ENCODE assay signal across 8 mouse cellular contexts in genomic region chr10:39612989-39613831, GRCm38 (mm10). TPM values are rescaled to one million over a fixed set of nuclear protein-coding genes. Genes with fewer than 3 reads are reported as not detected.
DNase-seq lines count a peak whose midpoint lies in the region; ATAC-seq and TF ChIP-seq lines count a peak whose summit lies in the region.

No protein-coding gene starts in this region.

- no peak for TF ChIP-seq CTCF in cortical plate, adult 2 months (IDR thresholded peaks at IDR 0.05; ENCODE audit: extremely low read depth, insufficient read depth, low read length)
- no peak for TF ChIP-seq CTCF in lung, embryonic 14.5 days (IDR thresholded peaks at IDR 0.05; ENCODE audit: low read depth)

- WGBS in intestine, embryonic 16.5 days, result 5% methylated on average over 26 of the region's 26 CpGs
- WGBS in lung, embryonic 14.5 days, result 2% methylated on average over 26 of the region's 26 CpGs
- WGBS in neural tube, embryonic 15.5 days, result 18% methylated on average over 26 of the region's 26 CpGs

- H3K9me3 ChIP-seq in erythroblast, embryonic 14.5 days (ENCODE audit: control insufficient read depth, low read length), result no peaks in the 10 kb centered on the region
- no peaks in the 10 kb centered on the region for H3K9me3 ChIP-seq in intestine, embryonic 16.5 days (ENCODE audit: control insufficient read depth, low read length)
- H3K9me3 ChIP-seq in lung, embryonic 14.5 days (ENCODE audit: low read depth, low read length), result peaks cover 5% of the 10 kb centered on the region; the same call in 1 of the 2 replicates
- no peaks in the 10 kb centered on the region; the same call in 1 of the 2 replicates for H3K9me3 ChIP-seq in neural tube, embryonic 15.5 days (replicated peaks)

- no peak for TF ChIP-seq POLR2A in cortical plate, adult 2 months (IDR thresholded peaks at IDR 0.05; ENCODE audit: extremely low read depth, insufficient read depth, low read length)

- H3K27me3 ChIP-seq in erythroblast, embryonic 14.5 days (ENCODE audit: control insufficient read depth), result no peaks in the 10 kb centered on the region
- no peaks in the 10 kb centered on the region for H3K27me3 ChIP-seq in intestine, embryonic 16.5 days (replicated peaks; ENCODE audit: control insufficient read depth, insufficient read depth, low read length)
- no peaks in the 10 kb centered on the region for H3K27me3 ChIP-seq in lung, embryonic 14.5 days (ENCODE audit: insufficient read depth, low read length)
- no peaks in the 10 kb centered on the region for H3K27me3 ChIP-seq in neural tube, embryonic 15.5 days (replicated peaks)

- DNase-seq in lung, embryonic 14.5 days, result peak; percentile 92
- peak; percentile 66 to 68 for DNase-seq in thymus, postnatal 36 days

- H3K9ac ChIP-seq in intestine, embryonic 16.5 days (ENCODE audit: low read depth, low read length), result peak overlapping the region; percentile 78
- peak overlapping the region; percentile 62 for H3K9ac ChIP-seq in lung, embryonic 14.5 days
- 0 out of 2 replicates have a peak overlapping the region, but pooled peaks have one; percentile 5 for H3K9ac ChIP-seq in neural tube, embryonic 15.5 days (replicated peaks)

- peak overlapping the region; percentile 56 for H3K4me2 ChIP-seq in intestine, embryonic 16.5 days (ENCODE audit: low read depth, low read length)
- peak overlapping the region; percentile 74 for H3K4me2 ChIP-seq in lung, embryonic 14.5 days
- H3K4me2 ChIP-seq in neural tube, embryonic 15.5 days, result peak overlapping the region; percentile 44

- 0 out of 2 replicates have a peak overlapping the region, but pooled peaks have one; percentile 0 for H3K27ac ChIP-seq in cortical plate, adult 2 months (ENCODE audit: insufficient read depth, low read length)
- H3K27ac ChIP-seq in intestine, embryonic 16.5 days (ENCODE audit: low read length), result peak overlapping the region; percentile 98
- H3K27ac ChIP-seq in lung, embryonic 14.5 days (ENCODE audit: low read depth), result peak overlapping the region; percentile 96
- H3K27ac ChIP-seq in neural tube, embryonic 15.5 days (replicated peaks), result peak overlapping the region; percentile 64

- H3K4me3 ChIP-seq in erythroblast, embryonic 14.5 days (replicated peaks), result peak overlapping the region; percentile 42
- H3K4me3 ChIP-seq in cortical plate, adult 2 months (ENCODE audit: insufficient read depth, low read length), result 0 out of 2 replicates have a peak overlapping the region, but pooled peaks have one; percentile 6
- peak overlapping the region; percentile 53 for H3K4me3 ChIP-seq in intestine, embryonic 16.5 days (ENCODE audit: low read length)
- peak overlapping the region; percentile 43 for H3K4me3 ChIP-seq in lung, embryonic 14.5 days (ENCODE audit: low read depth, low read length)
- peak overlapping the region; percentile 1; the same call in 1 of the 2 replicates for H3K4me3 ChIP-seq in neural tube, embryonic 15.5 days (replicated peaks)

- H3K36me3 ChIP-seq in erythroblast, embryonic 14.5 days (ENCODE audit: control insufficient read depth), result no peaks in the 10 kb centered on the region
- no peaks in the 10 kb centered on the region for H3K36me3 ChIP-seq in intestine, embryonic 16.5 days (ENCODE audit: control insufficient read depth, insufficient read depth, low read length)
- H3K36me3 ChIP-seq in lung, embryonic 14.5 days (ENCODE audit: insufficient read depth), result peaks cover 9% of the 10 kb centered on the region; the same call in 1 of the 2 replicates
- no peaks in the 10 kb centered on the region for H3K36me3 ChIP-seq in neural tube, embryonic 15.5 days

- no peaks in the 10 kb centered on the region; the same call in 1 of the 2 replicates for H3K4me1 ChIP-seq in erythroblast, embryonic 14.5 days (ENCODE audit: control insufficient read depth)
- H3K4me1 ChIP-seq in cortical plate, adult 2 months (ENCODE audit: control insufficient read depth, insufficient read depth, low read length), result no peaks in the 10 kb centered on the region
- H3K4me1 ChIP-seq in intestine, embryonic 16.5 days (ENCODE audit: control insufficient read depth, insufficient read depth, low read length), result peaks cover 37% of the 10 kb centered on the region
- peaks cover 21% of the 10 kb centered on the region for H3K4me1 ChIP-seq in lung, embryonic 14.5 days (ENCODE audit: insufficient read depth)
- peaks cover 37% of the 10 kb centered on the region for H3K4me1 ChIP-seq in neural tube, embryonic 15.5 days

- ATAC-seq in erythroblast, adult 5-6 weeks (replicated peaks; ENCODE audit: low FRiP score, poor library complexity, severe bottlenecking), result no peak
- peak; percentile 74 for ATAC-seq in granulocyte monocyte progenitor cell, adult 5-6 weeks (replicated peaks; ENCODE audit: poor library complexity, severe bottlenecking)
- ATAC-seq in intestine, embryonic 16.5 days, result peak; percentile 91
- ATAC-seq in lung, embryonic 14.5 days (ENCODE audit: insufficient read depth), result peak; percentile 44
- ATAC-seq in neural tube, embryonic 15.5 days (ENCODE audit: low FRiP score), result peak; percentile 48; the same call in 1 of the 2 replicates

RNA-seq across cellular contexts. Expression of gene Traf3ip2, which starts 0.5 kb away (rescaled TPM):
- 0.01 and 0.03 TPM in 2 replicates for polyA plus RNA-seq in erythroblast, embryonic 14.5 days (2012)
- not detected in 2 replicates for total RNA-seq in erythroblast, adult 5-6 weeks (2015; ENCODE audit: low replicate concordance)
- 0.70 TPM in 1 of 2 replicates, not detected in the other for total RNA-seq in erythroblast, adult 5-6 weeks (2017; ENCODE audit: low replicate concordance)
- 1.0 and 1.3 TPM in 2 replicates for polyA plus RNA-seq in cortical plate, adult 2 months (2012; rRNA removed)
- 2.5 and 9.6 TPM in 2 replicates for total RNA-seq in granulocyte monocyte progenitor cell, adult 5-6 weeks (2014; fragmentation: Nextera tagmentation)
- 2.9 and 8.5 TPM in 2 replicates for total RNA-seq in granulocyte monocyte progenitor cell, adult 5-6 weeks (2017)
- 28.0 and 33.4 TPM in 2 replicates for polyA plus RNA-seq in intestine, embryonic 16.5 days (2015; fragmentation: Nextera tagmentation; extraction: Ambion mirVana)
- 27.9 TPM in 2 replicates for polyA plus RNA-seq in lung, embryonic 14.5 days (2014; fragmentation: Nextera tagmentation; extraction: Ambion mirVana)
- polyA plus RNA-seq in neural tube, embryonic 15.5 days (2015; fragmentation: Nextera tagmentation; extraction: Ambion mirVana), result 3.8 and 9.4 TPM in 2 replicates

Comparison
In these comparisons a context has a peak if more than half of its experiments do, and no peak if none do; other contexts are left out.
1. H3K4me3 ChIP-seq: peak in every context shown above with its lines; median percentile 53 in intestine, embryonic 16.5 days; 43 in lung, embryonic 14.5 days; 42 in erythroblast, embryonic 14.5 days; 6 in cortical plate, adult 2 months; 1 in neural tube, embryonic 15.5 days.
2. H3K27ac ChIP-seq: peak in every context shown above with its lines; median percentile 98 in intestine, embryonic 16.5 days; 96 in lung, embryonic 14.5 days; 64 in neural tube, embryonic 15.5 days; 0 in cortical plate, adult 2 months.
3. H3K9ac ChIP-seq: peak in every context shown above with its lines; median percentile 78 in intestine, embryonic 16.5 days; 62 in lung, embryonic 14.5 days; 5 in neural tube, embryonic 15.5 days.